Mouse (Mus musculus): Measurements from ENCODE around the gene Thap11. TPM values are rescaled to one million over a fixed set of nuclear protein-coding genes. Genes with fewer than 3 reads are reported as not detected.

Gene Thap11
- total RNA-seq, 2 experiments from 2014 or later = 19.3 to 19.5 TPM

- DNase-seq = peak; percentile 81
These were observed 3.2 kb upstream of the Thap11 start for GRCm38 (mm10) chr8:105851651-105852143.

- DNase-seq = no peak
These were observed 2.7 kb upstream of the Thap11 start for GRCm38 (mm10) chr8:105852146-105852729.

DNA sequence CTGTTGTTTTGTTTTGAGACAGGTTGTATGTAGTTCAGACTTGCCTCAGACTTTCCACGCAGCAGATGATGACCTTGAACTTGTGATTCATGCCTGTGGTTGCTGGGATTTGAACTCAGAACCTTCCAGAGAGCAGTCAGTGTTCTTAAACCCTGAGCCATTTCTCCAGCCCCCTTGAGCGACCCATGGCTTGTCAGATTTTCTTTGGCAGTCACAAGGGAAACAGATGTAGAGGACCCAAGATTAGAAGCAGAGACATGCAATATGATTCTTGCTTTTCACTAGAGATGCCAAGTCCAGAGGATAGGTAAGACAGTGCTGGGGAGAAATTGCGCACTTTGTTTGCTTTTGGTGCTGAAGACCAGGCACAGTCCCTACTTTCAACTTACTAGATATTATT lies 1.8 kb upstream of the Thap11 start, which contains the start of gene Cenpt:
Gene Cenpt (minus strand): TSS at position 101 of the 400 bp plus-strand sequence.
- DNase-seq = no peak

- DNase-seq = no peak
These were observed 629 bp upstream of the Thap11 start for GRCm38 (mm10) chr8:105854303-105854702.

DNA sequence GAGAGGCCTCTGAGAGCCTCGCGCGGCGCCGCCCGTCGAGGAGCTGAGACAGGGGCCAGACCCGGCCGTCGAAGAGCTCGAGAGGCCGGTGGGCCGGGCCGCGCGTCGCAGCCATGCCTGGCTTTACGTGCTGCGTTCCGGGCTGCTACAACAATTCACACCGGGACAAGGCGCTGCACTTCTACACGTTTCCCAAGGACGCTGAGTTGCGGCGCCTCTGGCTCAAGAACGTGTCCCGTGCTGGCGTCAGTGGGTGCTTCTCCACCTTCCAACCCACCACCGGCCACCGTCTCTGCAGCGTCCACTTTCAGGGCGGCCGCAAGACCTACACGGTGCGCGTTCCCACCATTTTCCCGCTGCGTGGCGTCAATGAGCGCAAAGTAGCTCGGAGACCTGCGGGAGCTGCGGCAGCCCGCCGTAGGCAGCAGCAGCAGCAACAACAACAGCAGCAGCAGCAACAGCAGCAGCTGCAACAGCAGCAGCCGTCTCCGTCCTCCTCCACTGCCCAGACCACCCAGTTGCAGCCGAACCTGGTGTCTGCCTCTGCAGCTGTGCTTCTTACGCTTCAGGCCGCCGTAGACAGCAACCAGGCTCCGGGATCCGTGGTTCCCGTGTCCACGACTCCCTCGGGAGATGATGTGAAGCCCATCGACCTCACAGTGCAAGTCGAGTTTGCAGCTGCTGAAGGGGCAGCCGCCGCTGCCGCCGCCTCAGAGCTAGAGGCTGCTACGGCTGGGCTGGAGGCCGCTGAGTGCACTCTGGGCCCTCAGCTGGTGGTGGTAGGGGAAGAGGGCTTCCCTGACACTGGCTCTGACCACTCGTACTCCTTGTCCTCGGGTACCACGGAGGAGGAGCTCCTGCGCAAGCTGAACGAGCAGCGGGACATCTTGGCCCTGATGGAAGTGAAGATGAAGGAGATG lies 576 bp downstream of the Thap11 start:
- DNase-seq = no peak

- no peak for DNase-seq
These were observed 1.4 kb downstream of the Thap11 start for GRCm38 (mm10) chr8:105856168-105856835.

GRCm38 (mm10) chr8:105858495-105858894 lies 3.6 kb downstream of the Thap11 start:
- DNase-seq = no peak

GRCm38 (mm10) chr8:105859314-105859713 lies 4.4 kb downstream of the Thap11 start:
- no peak for DNase-seq

DNA sequence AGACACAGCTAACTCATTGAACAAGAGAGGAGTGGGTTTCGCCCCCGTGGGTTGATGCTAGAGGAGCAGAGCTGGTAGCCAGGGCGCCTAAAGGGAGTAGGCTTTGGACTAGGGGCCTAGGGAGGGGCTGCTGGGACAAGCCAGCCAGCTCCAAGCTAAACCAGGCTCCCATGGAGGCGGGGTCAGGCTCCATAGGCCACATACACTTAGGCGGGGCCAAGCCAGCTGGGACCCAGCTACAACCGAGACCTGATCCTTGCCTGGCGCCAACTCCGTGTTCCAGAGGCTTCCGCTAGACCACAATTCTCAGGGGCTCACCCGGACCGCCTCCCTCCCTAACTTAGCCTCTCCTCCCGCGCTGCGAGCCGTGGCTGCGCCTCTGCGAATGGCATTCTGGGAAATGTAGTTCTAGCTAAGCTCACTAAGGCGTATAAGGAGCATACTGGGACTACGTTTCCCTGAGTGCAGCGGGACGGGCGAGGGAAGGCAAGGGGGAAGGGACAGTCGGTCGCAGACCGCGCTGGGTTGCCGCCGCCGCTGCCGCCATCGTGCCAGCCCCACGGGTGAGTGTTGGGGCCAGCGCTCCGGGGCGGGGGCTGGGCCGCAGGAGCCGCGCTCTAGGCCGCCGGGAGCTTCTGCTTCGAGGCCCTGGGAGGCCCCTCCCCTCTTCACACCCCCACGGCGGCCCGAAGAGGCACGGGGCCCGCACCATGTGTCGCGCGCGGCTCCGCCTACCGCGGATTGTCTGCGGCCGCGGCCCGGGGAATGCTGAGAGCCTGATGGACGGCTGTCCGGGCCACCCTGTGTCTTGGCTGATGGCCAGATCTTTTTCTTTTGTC lies 5.4 kb downstream of the Thap11 start, which contains the start of gene Nutf2:
Gene Nutf2 (plus strand): TSS at position 438 of the 839 bp plus-strand sequence.
- DNase-seq = peak; percentile 99

DNA sequence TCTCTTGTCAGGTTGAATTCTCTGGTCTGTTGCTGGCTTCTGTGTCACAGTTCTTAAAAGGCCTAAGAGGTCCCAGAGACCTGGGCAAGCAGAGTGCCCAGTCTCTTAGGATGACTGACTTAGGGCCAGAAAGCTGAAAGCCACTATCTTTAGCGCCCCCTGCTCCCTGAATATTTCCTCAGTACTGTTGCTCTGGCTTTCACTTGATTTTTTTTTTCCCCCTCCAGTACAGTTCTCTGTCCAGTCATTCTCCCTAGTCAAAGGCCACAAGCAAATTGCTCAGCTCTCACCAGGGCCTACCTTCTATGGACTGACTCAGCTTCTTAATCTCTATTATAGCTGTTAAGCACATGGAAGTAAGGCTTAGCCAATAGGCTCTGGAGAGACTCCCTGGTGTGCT lies 7.0 kb downstream of the Thap11 start:
- no peak for DNase-seq

DNA sequence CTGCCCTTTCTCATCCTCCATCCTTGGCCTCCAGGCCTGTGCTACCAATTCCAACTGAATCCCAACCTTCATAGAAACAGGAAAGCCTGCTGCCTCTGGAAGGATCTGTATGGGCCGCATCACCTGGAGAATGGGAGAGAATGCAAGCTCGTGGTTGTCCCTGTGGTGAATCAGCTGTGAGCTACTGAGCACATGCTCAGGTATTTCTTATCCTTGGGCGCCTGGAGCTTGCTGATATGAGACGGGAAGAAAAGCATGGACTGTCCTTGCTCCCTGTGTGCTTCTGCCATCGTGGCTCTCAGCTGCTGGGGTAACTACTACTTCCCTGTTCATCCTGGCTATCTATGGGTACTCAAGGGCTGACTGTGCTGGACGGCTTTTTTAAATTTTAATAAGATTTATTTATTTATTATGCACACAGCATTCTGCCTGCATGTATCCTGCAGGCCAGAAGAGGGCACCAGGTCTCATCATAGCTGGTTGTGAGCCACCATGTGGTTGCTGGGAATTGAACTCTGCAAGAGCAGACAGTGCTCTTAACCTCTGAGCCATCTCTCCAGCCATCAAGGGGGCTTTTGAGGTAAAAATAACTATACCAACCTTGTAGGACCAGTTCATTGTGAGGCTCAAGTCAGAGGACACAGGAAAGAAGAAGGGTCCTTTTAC lies 11.6 kb downstream of the Thap11 start:
- DNase-seq = no peak

GRCm38 (mm10) chr8:105874301-105874700 lies 19.4 kb downstream of the Thap11 start:
- DNase-seq = peak; percentile 57

DNA sequence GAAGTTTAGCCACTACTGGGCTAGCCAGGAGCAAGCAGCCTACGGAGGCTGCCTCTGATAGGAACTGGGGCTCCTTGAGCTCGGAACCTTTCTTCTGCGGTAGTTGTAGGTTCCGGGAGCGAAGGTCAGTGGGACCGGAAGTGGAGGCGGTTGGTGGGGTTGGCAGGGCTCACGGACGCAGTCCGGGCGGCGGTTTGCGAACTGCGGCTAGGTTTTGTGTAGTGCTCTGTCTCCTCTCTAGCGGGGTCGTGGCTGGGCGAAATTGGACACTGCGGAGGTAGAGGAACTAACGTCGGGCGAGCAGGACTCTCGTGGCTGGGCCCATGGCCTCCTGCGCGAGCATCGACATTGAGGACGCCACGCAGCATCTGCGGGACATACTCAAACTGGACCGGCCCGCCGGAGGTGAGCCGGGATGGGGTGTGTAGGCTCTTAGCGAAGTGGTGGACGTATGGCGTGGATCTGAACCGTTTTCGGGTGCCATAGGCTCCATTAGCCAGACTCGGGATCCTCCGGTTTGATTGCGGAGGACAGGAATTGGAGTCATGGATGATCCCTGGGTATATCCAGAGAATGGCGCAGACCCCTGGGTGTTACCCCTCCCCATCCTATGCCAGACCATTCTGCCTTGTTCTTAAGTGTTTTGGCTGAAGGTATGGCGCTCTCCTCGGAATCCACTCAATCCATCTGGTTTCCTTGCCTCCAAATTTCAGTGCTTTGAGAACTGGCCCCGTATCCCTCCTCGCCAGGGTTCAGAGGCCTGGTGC lies 26.0 kb downstream of the Thap11 start, which contains the start of gene Edc4:
Gene Edc4 (plus strand): TSS at position 128 of the 767 bp plus-strand sequence.
- DNase-seq = peak; percentile 76

- no peak for DNase-seq
These were observed 35.0 kb downstream of the Thap11 start for GRCm38 (mm10) chr8:105889756-105890465.

DNA sequence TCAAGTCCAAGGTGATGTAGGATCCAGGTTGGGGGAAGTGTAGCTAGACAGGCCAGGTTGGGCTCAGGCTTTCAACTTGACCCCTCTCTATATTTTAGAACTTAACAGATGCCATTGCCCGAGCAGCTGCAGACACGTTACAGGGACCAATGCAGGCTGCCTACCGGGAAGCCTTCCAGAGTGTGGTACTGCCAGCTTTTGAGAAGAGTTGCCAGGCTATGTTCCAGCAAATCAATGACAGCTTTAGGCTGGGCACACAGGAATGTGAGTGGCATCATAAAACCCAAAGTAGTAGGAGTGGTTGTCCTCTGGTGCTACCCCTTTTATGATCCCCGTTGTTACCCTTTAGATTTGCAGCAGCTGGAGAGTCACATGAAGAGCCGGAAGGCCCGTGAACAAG lies 35.9 kb downstream of the Thap11 start:
- DNase-seq = peak; percentile 51

- no peak for DNase-seq
These were observed 37.5 kb downstream of the Thap11 start for GRCm38 (mm10) chr8:105892432-105892831.

GRCm38 (mm10) chr8:105893339-105893738 lies 38.4 kb downstream of the Thap11 start, which contains the start of gene Nrn1l:
Gene Nrn1l, plus strand, starts transcription at chr8:105893567.
- DNase-seq = peak; percentile 74

DNA sequence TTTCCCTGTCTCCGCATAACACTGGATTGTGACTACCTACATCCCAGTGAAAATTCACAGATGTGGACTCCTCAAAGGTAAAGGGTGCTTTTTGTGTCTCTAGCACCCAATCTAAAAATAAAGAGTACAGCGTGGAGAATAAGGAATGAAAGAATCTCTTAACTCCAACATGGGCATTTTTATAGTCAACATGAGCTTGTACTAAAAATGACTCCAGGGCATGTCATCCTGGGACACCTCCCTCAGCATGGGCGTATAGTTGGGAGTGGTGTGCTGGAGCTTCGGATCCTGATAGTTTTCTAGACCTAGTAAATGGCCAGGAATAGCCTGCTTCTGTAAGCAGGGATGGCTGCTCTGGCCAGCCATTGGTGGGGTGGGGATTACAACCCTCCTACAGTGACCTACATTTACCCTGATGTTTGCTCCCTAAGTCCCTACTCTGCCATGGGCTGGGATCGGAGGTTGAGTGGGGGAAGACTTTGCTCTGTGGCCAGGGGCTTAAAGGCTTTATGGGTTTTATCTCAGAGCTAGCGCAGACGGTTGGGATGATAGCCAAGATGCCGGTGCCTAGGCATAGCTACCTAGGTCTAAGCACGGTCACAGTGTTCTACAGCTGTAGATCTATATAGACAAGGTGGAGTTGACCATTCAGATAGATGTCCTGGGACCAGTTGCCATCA lies 43.0 kb downstream of the Thap11 start:
- DNase-seq = no peak
